Mouse (Mus musculus): ENCODE measurements around the gene Fbln1. TPM values are rescaled to one million over a fixed set of nuclear protein-coding genes. Genes with fewer than 3 reads are reported as not detected.

Gene Fbln1
- total and polyA plus RNA-seq, 2 experiments from 2014 or later = 50.9 to 60.3 TPM

GRCm38 (mm10) chr15:85303241-85303640, 97.5 kb downstream of the Fbln1 start:
- Histone ChIP-seq H3K9ac (no peak overlapping the region), H3K27ac (ENCODE audit: low read depth, low read length) (no peak overlapping the region), H3K27me3 (ENCODE audit: insufficient read depth, low read length) (no peaks in the 10 kb centered on the region), H3K4me2 (ENCODE audit: low read depth) (no peak overlapping the region), H3K9me3 (ENCODE audit: low read length) (no peaks in the 10 kb centered on the region), H3K36me3 (ENCODE audit: insufficient read depth) (no peaks in the 10 kb centered on the region), H3K4me1 (ENCODE audit: insufficient read depth) (no peaks in the 10 kb centered on the region), H3K4me3 (ENCODE audit: low read depth, low read length) (no peak overlapping the region)
- ATAC-seq (no peak), DNase-seq (no peak)
- TF ChIP-seq CTCF (IDR thresholded peaks at IDR 0.05; ENCODE audit: low read depth) = no peak
- WGBS = 56% methylated on average over 4 of the region's 4 CpGs

DNA sequence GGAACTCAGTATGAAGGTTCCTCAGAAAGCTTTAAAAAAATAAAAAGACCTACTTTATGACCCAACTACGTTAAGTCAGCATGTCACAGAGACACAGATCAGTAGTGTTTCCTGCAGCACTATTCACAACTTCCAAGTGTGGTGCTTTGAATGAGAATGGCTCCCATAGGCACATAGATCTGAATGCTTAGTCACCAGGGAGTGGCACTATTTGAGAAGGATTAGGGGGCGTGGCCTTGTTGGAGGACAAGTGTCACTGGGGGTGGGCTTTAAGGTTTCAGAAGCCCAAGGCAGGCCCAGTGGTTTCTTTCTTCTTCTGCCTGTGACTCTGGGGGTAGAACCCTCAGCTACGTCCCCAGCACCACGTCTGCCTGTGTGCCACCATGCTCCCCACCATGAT, 98.2 kb downstream of the Fbln1 start:
- no peak for ATAC-seq
- no peaks in the 10 kb centered on the region for H3K36me3 ChIP-seq (ENCODE audit: insufficient read depth)
- no peak overlapping the region for H3K4me3 ChIP-seq (ENCODE audit: low read depth, low read length)
- H3K9ac ChIP-seq = no peak overlapping the region
- no peaks in the 10 kb centered on the region for H3K27me3 ChIP-seq (ENCODE audit: insufficient read depth, low read length)
- H3K4me1 ChIP-seq (ENCODE audit: insufficient read depth) = no peaks in the 10 kb centered on the region
- no peak overlapping the region for H3K27ac ChIP-seq (ENCODE audit: low read depth, low read length)
- no peaks in the 10 kb centered on the region for H3K9me3 ChIP-seq (ENCODE audit: low read length)
- TF ChIP-seq CTCF (IDR thresholded peaks at IDR 0.05; ENCODE audit: low read depth) = no peak
- WGBS = 88% methylated on average over 4 of the region's 4 CpGs
- H3K4me2 ChIP-seq (ENCODE audit: low read depth) = no peak overlapping the region
- DNase-seq = no peak

DNA sequence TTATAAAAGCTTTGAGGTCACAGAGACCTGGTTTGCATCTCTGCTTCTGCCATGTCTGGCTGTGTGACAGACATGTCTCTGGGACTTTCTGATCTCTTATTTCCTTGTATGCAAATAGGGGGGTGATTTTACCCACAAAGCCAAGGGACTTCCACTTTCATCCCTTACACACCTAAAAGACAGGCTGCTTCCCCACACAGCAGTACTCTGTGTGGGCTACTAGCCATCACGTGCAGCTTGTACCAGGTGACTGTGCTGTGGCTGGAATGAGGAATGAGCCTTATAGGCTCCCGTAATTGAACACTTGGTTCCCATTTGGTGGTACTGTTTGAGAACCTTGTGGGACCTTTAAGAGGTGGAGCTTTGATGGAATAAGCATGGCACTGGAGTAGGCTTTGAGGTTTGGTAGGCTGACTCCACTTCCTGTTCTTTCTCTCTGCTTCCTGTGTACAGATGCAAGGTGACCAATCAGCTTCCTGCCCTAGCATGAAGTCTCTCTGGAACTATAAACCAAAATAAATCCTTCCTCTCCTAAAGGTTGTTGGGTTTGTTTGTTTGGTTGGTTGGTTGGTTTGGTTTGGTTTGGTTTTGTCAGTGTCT, 101.4 kb downstream of the Fbln1 start:
- H3K4me1 ChIP-seq (ENCODE audit: insufficient read depth) = no peaks in the 10 kb centered on the region
- 89% methylated on average over 2 of the region's 2 CpGs for WGBS
- H3K27me3 ChIP-seq (ENCODE audit: insufficient read depth, low read length) = no peaks in the 10 kb centered on the region
- no peak overlapping the region for H3K4me3 ChIP-seq (ENCODE audit: low read depth, low read length)
- ATAC-seq (no peak), DNase-seq (no peak)
- H3K9me3 ChIP-seq (ENCODE audit: low read length) = no peaks in the 10 kb centered on the region
- H3K9ac ChIP-seq = no peak overlapping the region
- H3K27ac ChIP-seq (ENCODE audit: low read depth, low read length) = no peak overlapping the region
- no peak for TF ChIP-seq CTCF (IDR thresholded peaks at IDR 0.05; ENCODE audit: low read depth)
- no peaks in the 10 kb centered on the region for H3K36me3 ChIP-seq (ENCODE audit: insufficient read depth)
- H3K4me2 ChIP-seq (ENCODE audit: low read depth) = no peak overlapping the region

DNA sequence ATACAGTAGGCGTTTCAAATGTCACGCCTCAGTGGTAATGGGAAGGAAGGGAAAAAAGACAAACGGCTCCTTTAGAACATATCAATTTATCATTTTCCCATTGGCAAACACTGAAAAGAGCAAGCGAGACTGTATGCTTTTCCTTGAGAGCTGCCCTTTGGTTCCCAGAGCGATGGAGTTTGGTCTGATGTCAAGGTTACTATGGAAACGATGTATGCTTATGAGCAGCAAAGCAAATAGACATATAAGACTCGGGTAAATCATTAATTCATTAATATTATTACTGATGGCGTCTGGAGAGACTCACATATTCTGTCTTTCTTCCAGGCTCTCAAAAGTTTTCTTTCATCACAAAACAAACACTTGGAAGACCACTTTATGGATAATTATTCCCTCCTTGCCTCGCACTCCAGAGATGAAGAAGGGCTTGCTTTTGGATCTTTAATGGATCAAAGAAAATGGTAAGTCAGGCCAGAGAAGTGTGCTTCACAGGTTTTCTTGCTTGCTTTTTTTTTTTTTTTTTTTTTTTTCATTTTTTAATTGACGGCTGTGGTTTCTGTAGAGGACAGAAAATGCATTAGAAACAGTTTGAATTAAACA, 105.4 kb downstream of the Fbln1 start:
- H3K27me3 ChIP-seq (ENCODE audit: insufficient read depth, low read length) = no peaks in the 10 kb centered on the region
- H3K9me3 ChIP-seq (ENCODE audit: low read length) = no peaks in the 10 kb centered on the region
- H3K36me3 ChIP-seq (ENCODE audit: insufficient read depth) = no peaks in the 10 kb centered on the region
- H3K27ac ChIP-seq (ENCODE audit: low read depth, low read length) = no peak overlapping the region
- WGBS = 59% methylated on average over 10 of the region's 10 CpGs
- no peak overlapping the region for H3K4me3 ChIP-seq (ENCODE audit: low read depth, low read length)
- no peak for ATAC-seq
- no peak for DNase-seq
- no peaks in the 10 kb centered on the region for H3K4me1 ChIP-seq (ENCODE audit: insufficient read depth)
- no peak overlapping the region for H3K9ac ChIP-seq
- TF ChIP-seq CTCF (IDR thresholded peaks at IDR 0.05; ENCODE audit: low read depth) = no peak
- H3K4me2 ChIP-seq (ENCODE audit: low read depth) = no peak overlapping the region

GRCm38 (mm10) chr15:85315378-85316025, 109.8 kb downstream of the Fbln1 start:
- ATAC-seq = peak; percentile 88
- 36% methylated on average over 12 of the region's 13 CpGs for WGBS

GRCm38 (mm10) chr15:85316342-85317140, 110.8 kb downstream of the Fbln1 start:
- Histone ChIP-seq H3K4me1 (ENCODE audit: insufficient read depth) (no peaks in the 10 kb centered on the region), H3K27me3 (ENCODE audit: insufficient read depth, low read length) (no peaks in the 10 kb centered on the region), H3K36me3 (ENCODE audit: insufficient read depth) (no peaks in the 10 kb centered on the region), H3K9ac (no peak overlapping the region), H3K4me2 (ENCODE audit: low read depth) (no peak overlapping the region), H3K9me3 (ENCODE audit: low read length) (no peaks in the 10 kb centered on the region), H3K4me3 (ENCODE audit: low read depth, low read length) (no peak overlapping the region), H3K27ac (ENCODE audit: low read depth, low read length) (no peak overlapping the region)
- DNase-seq = no peak
- 51% methylated on average over 14 of the region's 14 CpGs for WGBS
- no peak for TF ChIP-seq CTCF (IDR thresholded peaks at IDR 0.05; ENCODE audit: low read depth)
- no peak for ATAC-seq

More at GRCm38 (mm10) chr15:85315378-85316025, 109.8 kb downstream of the Fbln1 start:
- H3K27me3 ChIP-seq (ENCODE audit: insufficient read depth, low read length) = no peaks in the 10 kb centered on the region
- peak; percentile 91 for TF ChIP-seq CTCF (IDR thresholded peaks at IDR 0.05; ENCODE audit: low read depth)
- no peak overlapping the region for H3K4me2 ChIP-seq (ENCODE audit: low read depth)
- no peak overlapping the region for H3K27ac ChIP-seq (ENCODE audit: low read depth, low read length)
- H3K9ac ChIP-seq = no peak overlapping the region
- no peaks in the 10 kb centered on the region for H3K4me1 ChIP-seq (ENCODE audit: insufficient read depth)
- no peak overlapping the region for H3K4me3 ChIP-seq (ENCODE audit: low read depth, low read length)
- no peaks in the 10 kb centered on the region for H3K36me3 ChIP-seq (ENCODE audit: insufficient read depth)
- no peaks in the 10 kb centered on the region for H3K9me3 ChIP-seq (ENCODE audit: low read length)
- DNase-seq = peak; percentile 88
